ENCODE assay signal across 7 mouse cellular contexts in genomic region chr11:117018410-117018809, GRCm38 (mm10).
DNase-seq lines count a peak whose midpoint lies in the region; ATAC-seq lines count a peak whose summit lies in the region.

No protein-coding gene starts in this region.

- no peak overlapping the region for H3K27ac ChIP-seq in limb, embryonic 12.5 days
- 0 out of 2 replicates have a peak overlapping the region, but pooled peaks have one; percentile 19 for H3K27ac ChIP-seq in midbrain, embryonic 15.5 days

- peak overlapping the region; percentile 34; the same call in 1 of the 2 replicates for H3K4me2 ChIP-seq in limb, embryonic 12.5 days
- peak overlapping the region; percentile 23 for H3K4me2 ChIP-seq in midbrain, embryonic 15.5 days

- no peak overlapping the region for H3K4me3 ChIP-seq in limb, embryonic 12.5 days (replicated peaks)
- H3K4me3 ChIP-seq in midbrain, embryonic 15.5 days, result no peak overlapping the region

- peaks cover 4% of the 10 kb centered on the region; the same call in 1 of the 2 replicates for H3K27me3 ChIP-seq in limb, embryonic 12.5 days
- H3K27me3 ChIP-seq in midbrain, embryonic 15.5 days (replicated peaks), result no peaks in the 10 kb centered on the region

- H3K9me3 ChIP-seq in limb, embryonic 12.5 days, result peaks cover 5% of the 10 kb centered on the region; the same call in 1 of the 2 replicates
- H3K9me3 ChIP-seq in midbrain, embryonic 15.5 days, result no peaks in the 10 kb centered on the region

- ATAC-seq in limb, embryonic 12.5 days (ENCODE audit: insufficient number of reproducible peaks, insufficient read depth, low FRiP score, low TSS enrichment, low read depth), result 0 out of 2 replicates have a peak, but pooled peaks have one; percentile 33
- peak; percentile 73; the same call in 1 of the 2 replicates for ATAC-seq in midbrain, embryonic 15.5 days (replicated peaks)

- H3K4me1 ChIP-seq in limb, embryonic 12.5 days (replicated peaks), result peaks cover 23% of the 10 kb centered on the region
- peaks cover 22% of the 10 kb centered on the region for H3K4me1 ChIP-seq in midbrain, embryonic 15.5 days

- H3K9ac ChIP-seq in limb, embryonic 12.5 days (replicated peaks), result no peak overlapping the region
- no peak overlapping the region for H3K9ac ChIP-seq in midbrain, embryonic 15.5 days

- H3K36me3 ChIP-seq in limb, embryonic 12.5 days, result no peaks in the 10 kb centered on the region
- no peaks in the 10 kb centered on the region for H3K36me3 ChIP-seq in midbrain, embryonic 15.5 days (replicated peaks)

- 11% methylated on average over 8 of the region's 8 CpGs for WGBS in limb, embryonic 12.5 days
- WGBS in midbrain, embryonic 15.5 days, result 2% methylated on average over 8 of the region's 8 CpGs

- peak; percentile 80 for DNase-seq in adrenal gland, postnatal 10 days
- peak; percentile 84 for DNase-seq in embryo, embryonic 11.5 days (ENCODE audit: low read depth, low spot score)
- DNase-seq in heart, adult 11 months, result peak; percentile 93
- DNase-seq in kidney, adult 18-20 months, result peak; percentile 64
- peak; percentile 54 for DNase-seq in spleen, postnatal 36 days (ENCODE audit: low spot score in 2 of 2)
